Mouse (Mus musculus) liver, postnatal 0 days (tissue): ENCODE results near the gene Triobp.
A peak's percentile ranks its signal among the peaks of the same experiment; 100 is the strongest.

Experiments used
- CTCF ChIP-seq: sonication (generic); IDR thresholded peaks from 2 replicates; pipeline ENCODE4 v1.5.1; 2016; ENCODE audit warnings: antibody characterized with exemption, low read depth
- EP300 ChIP-seq: IDR thresholded peaks from 2 replicates; pipeline ENCODE4 v1.6.1; 2016; ENCODE audit warnings: antibody characterized with exemption, low read depth, mild to moderate bottlenecking

- 0 out of 2 replicates have a peak, but pooled peaks have one; percentile 6 for TF ChIP-seq CTCF
- no peak for TF ChIP-seq EP300
Observed at GRCm38 (mm10) chr15:79042721-79043491, 95.4 kb downstream of the Triobp start.
